Mouse (Mus musculus): Measurements from ENCODE around the gene Rassf2.

Rassf2 gene

GRCm38 (mm10) chr2:132034590-132035469, 4.8 kb upstream of the Rassf2 start:
- no peak for DNase-seq (ENCODE audit: low read depth, low spot score)

- no peak for DNase-seq (ENCODE audit: low read depth, low spot score)
Measured at GRCm38 (mm10) chr2:132031364-132032095, 1.5 kb upstream of the Rassf2 start.

- DNase-seq (ENCODE audit: low read depth, low spot score), result peak; percentile 64
Measured at GRCm38 (mm10) chr2:132030418-132031363, 633 bp upstream of the Rassf2 start.

DNA sequence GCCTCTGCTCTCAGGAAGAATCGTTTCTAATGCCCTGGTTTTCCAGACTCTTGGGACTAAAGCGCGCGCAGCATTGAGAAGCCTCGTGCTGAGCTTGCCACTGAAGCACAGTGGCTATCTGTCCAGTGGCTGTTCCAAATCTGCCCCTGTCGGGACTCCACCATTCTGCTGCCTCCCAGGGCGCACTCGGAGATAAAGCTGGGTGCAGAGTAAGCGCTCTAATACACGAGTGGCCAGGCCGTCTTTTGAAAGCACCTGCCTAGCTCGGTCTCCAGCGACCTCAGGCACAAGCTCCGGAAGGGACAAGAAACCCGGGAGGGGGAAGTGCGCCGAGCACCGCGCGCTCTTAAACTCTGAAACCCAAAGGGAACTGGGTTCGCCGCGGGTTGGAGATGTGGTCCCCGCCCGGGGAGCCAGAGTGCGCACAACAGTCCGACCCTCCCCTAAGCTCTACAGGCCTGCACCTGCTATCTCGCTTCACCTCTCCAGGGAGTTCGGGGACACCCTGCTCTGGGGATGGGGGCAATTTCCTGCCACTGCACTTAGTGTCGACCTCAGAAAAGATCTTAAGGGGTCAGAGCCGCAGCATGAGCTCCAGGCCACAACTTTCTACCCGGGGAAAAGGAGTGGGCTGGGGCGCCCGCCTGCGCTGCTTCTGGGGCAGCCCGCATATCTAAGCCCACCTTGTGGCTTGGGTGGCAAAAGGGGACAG, 1.0 kb downstream of the Rassf2 start:
- DNase-seq (ENCODE audit: low read depth, low spot score), result no peak

- no peak for DNase-seq (ENCODE audit: low read depth, low spot score)
Measured at GRCm38 (mm10) chr2:132028107-132028506, 2.0 kb downstream of the Rassf2 start.

GRCm38 (mm10) chr2:132027366-132027765, 2.7 kb downstream of the Rassf2 start:
- no peak for DNase-seq (ENCODE audit: low read depth, low spot score)

- no peak for DNase-seq (ENCODE audit: low read depth, low spot score)
Measured at GRCm38 (mm10) chr2:132024028-132024427, 6.0 kb downstream of the Rassf2 start.

GRCm38 (mm10) chr2:132022621-132023020, 7.4 kb downstream of the Rassf2 start:
- no peak for DNase-seq (ENCODE audit: low read depth, low spot score)

GRCm38 (mm10) chr2:132021616-132022015, 8.4 kb downstream of the Rassf2 start:
- no peak for DNase-seq (ENCODE audit: low read depth, low spot score)

DNA sequence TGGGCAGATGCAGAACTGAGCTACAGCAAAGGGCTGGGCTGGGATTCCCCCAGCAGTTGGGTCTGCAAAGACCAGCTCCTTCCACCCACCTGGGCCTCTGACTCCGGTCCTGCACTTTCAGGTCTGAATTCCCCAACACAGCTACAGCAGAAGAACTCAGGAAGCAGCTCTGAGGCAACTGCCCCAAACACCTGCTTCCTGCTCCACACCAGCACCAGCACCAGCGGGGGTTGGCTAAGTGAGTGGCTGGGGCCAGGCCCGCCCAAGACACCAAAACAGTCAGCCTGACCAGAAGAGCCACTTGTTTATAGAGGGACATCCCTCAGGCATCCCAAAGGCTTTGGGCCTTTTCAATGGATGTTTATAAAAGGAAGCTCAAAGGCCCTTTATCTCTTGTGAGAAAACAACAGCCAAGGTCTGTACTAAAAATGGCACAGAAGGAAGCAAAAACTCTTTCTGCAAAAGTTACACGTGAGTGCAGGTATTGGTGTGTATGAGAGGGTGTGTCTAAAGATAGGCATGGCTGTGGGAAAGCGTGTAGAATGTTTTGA, 9.0 kb downstream of the Rassf2 start:
- no peak for DNase-seq (ENCODE audit: low read depth, low spot score)

GRCm38 (mm10) chr2:132020420-132020819, 9.6 kb downstream of the Rassf2 start:
- no peak for DNase-seq (ENCODE audit: low read depth, low spot score)

DNA sequence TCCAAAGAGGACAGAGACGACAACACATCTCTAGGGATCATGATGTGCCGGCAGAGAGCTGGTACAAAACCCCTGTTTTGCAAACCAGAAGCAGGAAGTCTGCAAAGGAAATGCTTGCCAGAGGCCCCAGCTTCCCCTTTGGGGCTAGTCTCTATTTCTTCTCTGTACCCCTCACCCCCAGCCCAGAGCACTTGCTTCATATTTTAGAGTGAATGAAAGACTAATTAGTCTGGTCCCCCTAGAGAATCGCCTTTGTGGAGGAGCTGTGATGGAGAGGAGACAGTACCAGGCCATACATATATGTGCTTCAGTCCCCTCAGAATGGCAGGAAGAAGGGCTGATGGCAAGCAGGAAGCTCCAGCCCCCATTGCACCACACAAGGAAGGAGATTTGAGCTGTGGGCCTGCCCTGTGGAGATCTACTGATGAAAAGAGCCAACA, 10.7 kb downstream of the Rassf2 start:
- DNase-seq (ENCODE audit: low read depth, low spot score), result no peak

DNA sequence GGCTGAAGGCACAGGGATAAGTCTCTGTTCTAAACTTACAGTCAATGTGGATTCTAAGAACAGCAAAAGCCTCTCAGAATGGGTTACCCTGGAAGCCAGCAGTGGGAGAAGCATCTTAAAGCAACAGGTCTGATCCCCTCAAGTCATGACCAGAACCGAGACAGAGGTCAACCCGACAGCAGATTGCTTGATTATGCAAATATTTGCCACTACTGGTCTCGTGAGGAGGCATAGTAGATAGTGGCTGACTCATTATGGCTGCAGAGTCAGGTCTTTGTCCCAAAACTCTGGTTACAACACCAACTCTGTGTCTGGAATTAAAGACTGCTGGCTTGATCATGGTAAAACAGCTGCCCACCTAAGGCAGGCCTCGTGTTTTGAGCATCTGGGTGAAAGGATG, 11.9 kb downstream of the Rassf2 start:
- no peak for DNase-seq (ENCODE audit: low read depth, low spot score)

GRCm38 (mm10) chr2:132017611-132018010, 12.4 kb downstream of the Rassf2 start:
- DNase-seq (ENCODE audit: low read depth, low spot score), result no peak

GRCm38 (mm10) chr2:132016034-132016433, 14.0 kb downstream of the Rassf2 start:
- no peak for DNase-seq (ENCODE audit: low read depth, low spot score)

- no peak for DNase-seq (ENCODE audit: low read depth, low spot score)
Measured at GRCm38 (mm10) chr2:132013152-132013551, 16.9 kb downstream of the Rassf2 start.

DNA sequence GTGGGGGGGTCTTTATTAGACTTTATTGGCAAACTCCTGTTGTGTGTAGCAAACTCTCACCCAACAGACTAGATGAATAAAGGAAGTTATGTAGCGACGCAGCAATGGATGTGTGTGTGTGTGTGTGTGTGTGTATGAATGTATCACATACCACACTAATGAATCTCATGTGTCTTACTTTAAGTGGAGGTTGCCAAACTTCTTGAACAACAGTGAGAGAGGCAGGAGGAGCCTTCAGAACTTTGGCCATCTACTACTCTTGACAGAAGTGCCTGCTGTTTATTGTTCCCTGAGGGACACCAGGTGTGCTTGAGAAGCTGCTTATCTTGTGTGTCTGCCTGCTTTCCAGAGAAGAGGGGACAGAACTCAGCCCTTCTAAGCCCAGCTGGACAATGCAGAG, 19.3 kb downstream of the Rassf2 start:
- no peak for DNase-seq (ENCODE audit: low read depth, low spot score)

DNA sequence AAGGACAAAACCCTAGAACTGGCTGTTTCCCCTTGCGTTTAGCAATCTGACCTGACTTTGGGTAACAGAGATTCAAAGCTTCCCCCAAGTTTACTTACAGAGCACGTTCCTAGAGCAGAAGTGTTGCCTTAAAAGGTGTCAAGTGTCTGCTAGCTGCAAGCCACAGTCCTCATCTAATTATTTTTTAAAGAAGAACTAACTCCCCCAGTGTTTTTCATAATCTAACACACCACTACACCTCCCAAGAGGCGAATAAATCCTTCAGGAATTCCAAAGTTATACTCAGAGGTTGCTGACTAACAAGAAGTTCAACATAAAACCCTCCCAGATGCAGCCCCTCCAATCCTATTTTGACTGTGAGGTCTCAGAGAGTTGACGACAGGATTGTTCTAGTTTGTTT, 21.9 kb downstream of the Rassf2 start:
- DNase-seq (ENCODE audit: low read depth, low spot score), result no peak

- no peak for DNase-seq (ENCODE audit: low read depth, low spot score)
Measured at GRCm38 (mm10) chr2:132007475-132007819, 22.6 kb downstream of the Rassf2 start.

GRCm38 (mm10) chr2:132006561-132007474, 23.2 kb downstream of the Rassf2 start:
- DNase-seq (ENCODE audit: low read depth, low spot score), result no peak

Measured in telencephalon, adult 2 months (tissue).